Mouse (Mus musculus): Measurements from ENCODE around the gene Peli2. TPM values are rescaled to one million over a fixed set of nuclear protein-coding genes. Genes with fewer than 3 reads are reported as not detected.

The Peli2 gene
- polyA plus RNA-seq, 1 experiment from 2014 or later: 15.3 TPM

DNA sequence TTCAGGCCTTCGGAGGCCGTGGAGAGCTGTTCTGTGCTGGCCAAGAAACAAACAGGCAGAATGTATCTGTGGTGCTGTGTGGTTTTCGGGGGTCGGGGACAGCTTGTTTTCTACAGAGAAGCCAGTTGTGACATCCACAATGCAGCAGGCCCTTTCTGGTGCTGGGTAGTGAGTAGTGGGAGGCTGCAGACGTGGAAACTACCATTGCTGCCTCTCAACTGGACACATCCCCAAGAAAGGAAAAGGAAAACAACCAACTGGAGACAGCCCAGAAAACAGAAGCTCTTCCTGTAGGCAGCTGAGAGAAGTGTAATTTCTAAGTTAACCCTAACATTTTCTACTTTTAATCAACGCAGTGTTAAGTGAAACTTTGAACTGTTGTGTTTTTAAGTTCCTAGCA, 9.4 kb downstream of the Peli2 start:
- H3K27ac ChIP-seq: no peak overlapping the region
- H3K9me3 ChIP-seq (replicated peaks): no peaks in the 10 kb centered on the region
- peaks cover 69% of the 10 kb centered on the region for H3K4me1 ChIP-seq
- H3K36me3 ChIP-seq: no peaks in the 10 kb centered on the region
- ATAC-seq (ENCODE audit: low FRiP score): no peak
- H3K27me3 ChIP-seq: peaks cover 4% of the 10 kb centered on the region; the same call in 1 of the 2 replicates
- 87% methylated on average over 6 of the region's 6 CpGs for WGBS
- H3K4me3 ChIP-seq: no peak overlapping the region
- H3K9ac ChIP-seq: no peak overlapping the region
- no peak overlapping the region for H3K4me2 ChIP-seq (replicated peaks)

DNA sequence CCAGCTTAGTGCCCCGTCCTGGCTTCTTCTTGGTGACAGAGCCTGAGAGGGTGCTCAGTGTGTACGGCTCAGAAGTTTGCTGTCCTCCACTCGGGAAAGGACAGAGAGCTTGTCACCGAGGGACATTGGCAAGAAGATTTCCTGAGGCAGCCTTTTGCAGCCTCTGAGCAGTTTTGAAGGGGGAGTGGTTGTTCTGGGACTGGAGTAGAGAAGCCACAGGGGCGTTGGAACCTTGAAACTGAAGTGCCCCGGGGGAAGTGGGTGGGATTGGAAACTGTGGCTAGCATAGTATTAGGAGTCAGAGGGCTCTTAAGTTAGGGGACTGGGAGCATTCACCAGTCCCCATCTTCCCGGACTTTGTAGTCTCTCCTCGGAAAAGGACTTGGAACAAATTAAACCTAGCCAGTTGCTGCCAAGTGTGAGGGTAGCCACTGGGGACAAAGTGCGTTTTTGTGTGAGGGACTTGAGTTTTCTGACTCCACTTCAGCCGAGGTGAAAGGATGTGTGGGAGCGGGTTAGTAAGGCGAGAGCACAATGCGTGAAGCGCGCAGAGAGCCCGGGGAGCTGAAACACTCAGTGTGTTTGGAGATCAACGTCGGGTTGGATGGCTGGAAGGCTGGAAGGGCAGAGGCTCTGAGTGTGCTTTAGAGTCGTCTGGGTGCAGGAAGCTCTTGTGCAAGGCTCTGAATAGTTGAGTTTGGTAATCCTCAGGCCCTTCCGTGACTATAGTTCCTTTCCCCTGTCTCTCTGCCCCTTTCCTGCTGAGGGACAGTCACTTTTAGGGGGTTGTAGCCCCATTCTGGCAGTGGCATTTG, 10.3 kb downstream of the Peli2 start:
- Histone ChIP-seq H3K27ac (peak overlapping the region; percentile 3; the same call in 1 of the 2 replicates), H3K9me3 (replicated peaks) (no peaks in the 10 kb centered on the region)
- WGBS: 47% methylated on average over 20 of the region's 20 CpGs

DNA sequence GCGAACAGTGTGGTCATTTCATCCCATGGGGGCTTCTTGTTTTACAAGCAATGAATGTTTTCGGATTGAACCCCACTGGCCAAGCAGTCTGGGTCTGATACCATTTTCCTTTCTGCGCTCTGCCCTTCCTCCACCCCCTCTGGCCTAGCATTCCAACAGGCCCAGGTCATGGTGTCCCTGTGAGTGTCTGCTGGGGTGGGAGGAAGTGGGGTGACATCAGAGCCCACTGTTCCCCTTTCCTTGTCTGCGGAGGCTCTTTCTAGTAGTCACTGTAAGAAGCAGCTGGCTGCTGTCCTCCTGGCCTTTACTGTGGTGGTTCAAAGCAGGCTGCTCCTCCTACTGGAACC, 10.9 kb downstream of the Peli2 start:
- Histone ChIP-seq H3K27me3 (peaks cover 4% of the 10 kb centered on the region; the same call in 1 of the 2 replicates), H3K4me1 (peaks cover 76% of the 10 kb centered on the region), H3K36me3 (no peaks in the 10 kb centered on the region), H3K4me2 (replicated peaks) (no peak overlapping the region), H3K9me3 (replicated peaks) (no peaks in the 10 kb centered on the region), H3K27ac (no peak overlapping the region), H3K4me3 (no peak overlapping the region), H3K9ac (no peak overlapping the region)
- no peak for ATAC-seq (ENCODE audit: low FRiP score)
- whole genome bisulfite sequencing: 59% methylated on average over 4 of the region's 4 CpGs

More for the DNA sequence above, 10.3 kb downstream of the Peli2 start:
- no peaks in the 10 kb centered on the region for H3K36me3 ChIP-seq
- no peak overlapping the region for H3K4me2 ChIP-seq (replicated peaks)
- ATAC-seq (ENCODE audit: low FRiP score): no peak
- H3K9ac ChIP-seq: no peak overlapping the region
- H3K4me1 ChIP-seq: peaks cover 74% of the 10 kb centered on the region
- H3K4me3 ChIP-seq: no peak overlapping the region
- H3K27me3 ChIP-seq: peaks cover 4% of the 10 kb centered on the region; the same call in 1 of the 2 replicates

DNA sequence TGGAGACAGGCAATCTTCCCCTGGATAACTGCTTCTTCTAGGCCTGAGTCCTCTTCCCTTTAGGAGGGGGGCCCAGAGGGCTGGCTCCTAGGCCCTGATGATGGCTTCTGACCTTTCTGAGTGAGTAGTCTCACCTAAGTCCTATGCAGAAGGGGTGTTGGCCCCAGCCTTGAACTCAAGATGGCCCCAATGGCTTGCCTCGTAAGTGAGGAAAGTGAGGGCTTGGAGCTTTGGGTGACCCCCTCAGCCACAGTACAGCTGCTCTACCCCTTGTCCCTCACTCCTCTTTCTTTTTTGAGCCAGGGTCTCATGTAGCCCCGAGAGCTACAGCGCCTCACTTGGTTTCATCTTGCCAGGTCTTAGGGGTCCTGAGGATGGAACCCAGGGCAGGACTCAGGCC, 11.6 kb downstream of the Peli2 start:
- no peak overlapping the region for H3K9ac ChIP-seq
- H3K27ac ChIP-seq: no peak overlapping the region

DNA sequence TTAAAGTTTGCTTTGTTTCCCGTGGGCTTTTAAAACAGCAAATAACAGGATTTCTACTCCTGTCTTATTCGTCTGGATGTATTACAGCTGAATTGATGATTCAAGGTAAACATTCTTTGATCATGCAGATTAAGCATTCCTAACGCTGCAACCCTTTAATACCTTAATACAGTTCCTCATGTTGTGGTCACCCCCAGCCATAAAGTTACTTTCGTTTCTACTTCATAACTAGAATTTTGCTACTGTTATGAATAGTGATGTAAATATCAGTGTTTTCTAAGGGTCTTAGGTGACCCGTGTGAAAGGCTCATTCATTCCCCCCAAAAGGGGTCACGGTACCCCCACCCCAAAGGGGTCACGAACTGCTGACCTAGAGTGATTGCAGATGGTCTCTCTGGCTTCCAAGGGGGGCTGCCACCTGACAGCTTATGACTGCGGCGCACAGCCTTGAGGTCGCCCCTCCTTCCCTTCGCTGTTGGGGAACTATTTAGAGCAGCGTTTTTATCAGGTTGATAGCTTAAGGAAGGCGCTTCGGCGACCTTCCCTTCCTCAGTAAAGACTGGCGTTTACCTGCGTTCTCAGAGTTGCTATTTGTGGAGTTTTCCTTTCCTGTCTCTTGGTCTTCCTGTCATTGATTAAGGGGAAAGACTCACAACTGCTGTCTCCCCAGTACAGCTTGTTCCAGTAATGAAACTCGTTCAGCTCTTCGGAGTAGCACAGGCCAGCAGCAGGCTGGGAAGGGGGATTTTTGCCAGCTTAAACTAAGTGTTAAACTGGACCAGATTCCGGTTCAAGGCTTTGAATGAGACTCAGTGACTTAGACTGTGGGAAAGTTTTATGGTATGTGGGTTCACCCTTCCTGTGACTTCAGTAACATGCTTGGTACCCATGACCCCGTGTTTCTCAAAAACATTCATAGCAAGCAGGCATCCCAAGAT, 12.5 kb downstream of the Peli2 start:
- no peak for ATAC-seq (ENCODE audit: low FRiP score)
- H3K4me2 ChIP-seq (replicated peaks): no peak overlapping the region; the same call in 1 of the 2 replicates
- 47% methylated on average over 21 of the region's 21 CpGs for WGBS

More for the DNA sequence above, 11.6 kb downstream of the Peli2 start:
- H3K4me1 ChIP-seq: peaks cover 76% of the 10 kb centered on the region
- peaks cover 4% of the 10 kb centered on the region; the same call in 1 of the 2 replicates for H3K27me3 ChIP-seq
- H3K9me3 ChIP-seq (replicated peaks): no peaks in the 10 kb centered on the region
- no peak overlapping the region for H3K4me3 ChIP-seq
- H3K36me3 ChIP-seq: no peaks in the 10 kb centered on the region
- ATAC-seq (ENCODE audit: low FRiP score): no peak
- H3K4me2 ChIP-seq (replicated peaks): no peak overlapping the region
- 73% methylated on average over 3 of the region's 3 CpGs for WGBS

DNA sequence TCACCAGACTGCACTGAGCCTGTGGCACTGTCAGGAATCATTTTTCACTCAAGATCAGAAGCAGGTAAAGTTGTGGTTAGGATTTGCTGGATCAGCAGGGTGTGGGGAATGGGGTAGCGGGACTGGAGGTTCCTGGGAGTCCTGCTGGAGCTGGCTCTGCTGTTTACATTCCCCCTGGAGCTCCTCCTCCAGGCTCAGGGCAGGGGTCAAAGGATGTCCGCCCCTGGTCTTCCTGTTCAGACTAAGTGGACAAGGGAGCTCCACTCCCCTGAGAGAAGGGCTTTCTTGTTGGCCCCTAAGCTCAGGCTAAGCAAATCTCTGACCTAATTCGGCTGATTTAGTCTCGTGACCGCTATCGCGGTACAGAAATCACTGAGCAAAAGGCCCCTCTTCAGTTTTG, 13.7 kb downstream of the Peli2 start:
- H3K27ac ChIP-seq: peak overlapping the region; percentile 23; the same call in 1 of the 2 replicates
- 0 out of 2 replicates have a peak overlapping the region, but pooled peaks have one; percentile 8 for H3K9ac ChIP-seq
- H3K4me3 ChIP-seq: no peak overlapping the region
- 36% methylated on average over 7 of the region's 7 CpGs for WGBS
- no peaks in the 10 kb centered on the region for H3K9me3 ChIP-seq (replicated peaks)
- H3K4me2 ChIP-seq (replicated peaks): peak overlapping the region; percentile 13; the same call in 1 of the 2 replicates
- no peak for ATAC-seq (ENCODE audit: low FRiP score)
- H3K4me1 ChIP-seq: peaks cover 73% of the 10 kb centered on the region
- H3K27me3 ChIP-seq: peaks cover 4% of the 10 kb centered on the region; the same call in 1 of the 2 replicates
- H3K36me3 ChIP-seq: no peaks in the 10 kb centered on the region

More for the DNA sequence above, 12.5 kb downstream of the Peli2 start:
- Histone ChIP-seq H3K27me3 (peaks cover 4% of the 10 kb centered on the region; the same call in 1 of the 2 replicates), H3K36me3 (no peaks in the 10 kb centered on the region), H3K9ac (no peak overlapping the region), H3K4me1 (peaks cover 73% of the 10 kb centered on the region), H3K9me3 (replicated peaks) (no peaks in the 10 kb centered on the region), H3K27ac (no peak overlapping the region), H3K4me3 (no peak overlapping the region)

DNA sequence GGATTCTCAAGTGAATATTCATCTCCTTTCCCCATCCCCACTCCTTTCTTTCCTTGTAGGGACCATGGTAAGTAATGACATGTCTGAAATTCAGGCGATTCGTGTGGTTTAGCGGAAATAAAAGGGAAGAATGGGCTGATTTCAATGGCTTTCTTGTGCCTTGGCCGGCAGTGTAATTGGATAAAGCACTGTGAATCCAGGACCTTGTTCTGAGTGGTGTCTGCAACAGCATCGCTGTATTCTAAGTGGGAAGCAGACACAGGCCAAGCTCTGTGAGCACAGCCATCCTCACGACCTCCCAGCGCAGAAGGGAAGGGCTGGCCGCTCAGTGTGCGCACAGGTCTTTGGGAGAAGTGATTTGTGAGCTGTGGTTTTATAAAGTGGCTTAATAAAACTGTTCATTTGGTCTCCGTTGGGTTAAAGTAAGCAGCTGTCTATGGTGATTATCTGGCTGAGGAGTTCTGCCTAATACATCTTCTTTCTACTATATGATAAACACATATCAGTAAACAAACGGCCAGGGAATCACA, 15.3 kb downstream of the Peli2 start:
- no peak for ATAC-seq (ENCODE audit: low FRiP score)
- 0 out of 2 replicates have a peak, but pooled peaks cover 2% of the 10 kb centered on the region for H3K27me3 ChIP-seq
- H3K4me3 ChIP-seq: no peak overlapping the region
- no peak overlapping the region for H3K9ac ChIP-seq
- WGBS: 43% methylated on average over 11 of the region's 11 CpGs
- H3K27ac ChIP-seq: no peak overlapping the region
- H3K4me2 ChIP-seq (replicated peaks): no peak overlapping the region
- no peaks in the 10 kb centered on the region for H3K36me3 ChIP-seq
- peaks cover 68% of the 10 kb centered on the region for H3K4me1 ChIP-seq
- no peaks in the 10 kb centered on the region for H3K9me3 ChIP-seq (replicated peaks)

DNA sequence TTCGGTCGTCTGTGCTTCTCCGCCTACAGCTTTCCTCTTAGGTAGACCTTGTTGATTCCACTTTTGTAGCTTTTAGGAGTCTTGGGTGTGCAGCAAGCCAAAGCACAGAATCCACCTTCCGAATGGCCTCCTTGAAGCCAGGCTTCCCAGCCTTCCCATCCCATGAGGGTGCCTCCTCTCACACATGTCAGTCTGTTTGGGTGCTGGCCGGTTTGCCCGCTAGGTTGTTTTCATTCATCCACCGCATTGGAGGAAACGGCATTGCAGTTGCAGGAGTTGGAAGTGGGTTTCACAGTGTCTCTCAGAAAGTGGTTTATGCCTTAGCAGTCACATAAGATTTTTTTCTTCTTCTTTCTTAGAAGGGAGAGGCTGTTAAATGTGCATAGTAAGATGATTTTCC, 17.1 kb downstream of the Peli2 start:
- ATAC-seq (ENCODE audit: low FRiP score): no peak
- Histone ChIP-seq H3K4me1 (peaks cover 59% of the 10 kb centered on the region), H3K36me3 (no peaks in the 10 kb centered on the region), H3K4me3 (no peak overlapping the region), H3K27me3 (0 out of 2 replicates have a peak, but pooled peaks cover 2% of the 10 kb centered on the region), H3K27ac (no peak overlapping the region), H3K9ac (no peak overlapping the region), H3K4me2 (replicated peaks) (no peak overlapping the region), H3K9me3 (replicated peaks) (no peaks in the 10 kb centered on the region)
- WGBS: 69% methylated on average over 8 of the region's 8 CpGs

DNA sequence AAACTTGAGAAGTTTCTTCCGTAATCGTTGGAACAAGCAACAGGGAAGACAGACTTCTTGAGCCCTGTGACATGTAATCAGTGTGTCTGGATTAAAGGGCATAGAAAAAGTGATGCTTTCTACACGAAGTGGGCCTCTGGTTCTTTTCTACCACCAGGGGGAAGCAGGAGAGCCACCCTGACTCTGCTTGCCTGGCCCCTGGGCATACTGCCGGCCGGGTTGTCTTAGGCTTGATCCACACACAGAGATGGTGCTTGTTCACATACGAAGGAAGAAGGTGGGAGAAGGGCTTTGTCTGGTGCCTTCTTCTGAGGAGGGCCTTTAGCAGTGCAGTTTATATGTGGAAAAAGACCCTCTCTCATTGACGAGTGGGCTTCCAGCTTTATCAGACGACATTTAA, 17.5 kb downstream of the Peli2 start:
- WGBS: 52% methylated on average over 8 of the region's 8 CpGs
- peaks cover 61% of the 10 kb centered on the region for H3K4me1 ChIP-seq
- peak; percentile 51; the same call in 1 of the 2 replicates for ATAC-seq (ENCODE audit: low FRiP score)
- no peak overlapping the region for H3K27ac ChIP-seq
- no peak overlapping the region for H3K4me3 ChIP-seq
- H3K9me3 ChIP-seq (replicated peaks): no peaks in the 10 kb centered on the region
- no peaks in the 10 kb centered on the region for H3K36me3 ChIP-seq
- H3K27me3 ChIP-seq: 0 out of 2 replicates have a peak, but pooled peaks cover 2% of the 10 kb centered on the region
- H3K4me2 ChIP-seq (replicated peaks): no peak overlapping the region
- H3K9ac ChIP-seq: no peak overlapping the region

DNA sequence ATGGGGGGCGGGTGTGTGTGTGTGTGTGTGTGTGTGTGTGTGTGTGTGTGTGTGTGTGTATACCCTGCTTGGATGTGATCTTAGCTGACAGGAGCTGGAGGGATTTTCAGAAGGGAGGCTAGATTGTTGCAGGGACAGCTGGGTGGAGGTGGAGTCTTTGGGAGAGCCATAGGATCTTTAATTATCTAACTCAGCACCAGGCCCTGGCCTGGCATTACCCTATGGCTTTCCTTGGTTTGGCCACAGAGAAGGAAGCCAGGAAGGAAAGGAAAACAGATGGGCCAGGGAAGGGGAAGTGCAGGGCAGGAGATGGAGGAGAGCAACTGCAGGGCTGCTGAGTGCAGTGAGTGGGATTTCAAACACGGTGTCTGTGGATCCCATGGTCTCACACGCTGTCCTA, 18.8 kb downstream of the Peli2 start:
- H3K27ac ChIP-seq: no peak overlapping the region
- no peak overlapping the region for H3K4me2 ChIP-seq (replicated peaks)
- H3K4me1 ChIP-seq: peaks cover 54% of the 10 kb centered on the region
- H3K9me3 ChIP-seq (replicated peaks): no peaks in the 10 kb centered on the region
- H3K4me3 ChIP-seq: no peak overlapping the region
- WGBS: 98% methylated on average over 3 of the region's 3 CpGs
- no peak for ATAC-seq (ENCODE audit: low FRiP score)
- no peak overlapping the region for H3K9ac ChIP-seq
- H3K36me3 ChIP-seq: no peaks in the 10 kb centered on the region
- H3K27me3 ChIP-seq: 0 out of 2 replicates have a peak, but pooled peaks cover 2% of the 10 kb centered on the region

DNA sequence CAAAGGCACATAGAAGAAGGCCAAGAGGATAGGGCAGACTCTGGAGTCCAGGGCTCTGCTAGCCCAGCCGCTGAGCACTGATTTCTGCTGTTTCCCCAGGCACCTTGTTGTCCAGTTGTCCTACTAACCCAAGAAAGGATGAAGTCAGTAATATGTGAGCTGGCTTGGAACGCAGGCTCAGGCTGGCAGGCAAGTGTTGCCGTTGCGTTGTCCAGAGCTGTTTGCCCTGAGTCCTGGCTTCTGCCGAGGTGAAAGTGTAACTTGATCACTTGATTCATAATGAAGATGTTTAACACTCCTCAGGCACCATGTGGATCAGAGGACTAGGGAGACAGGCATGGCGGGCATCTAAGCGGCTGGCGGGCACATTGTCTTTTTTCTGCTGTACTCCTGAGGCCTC, 21.1 kb downstream of the Peli2 start:
- H3K27ac ChIP-seq: no peak overlapping the region
- H3K36me3 ChIP-seq: no peaks in the 10 kb centered on the region
- no peaks in the 10 kb centered on the region for H3K9me3 ChIP-seq (replicated peaks)
- 66% methylated on average over 8 of the region's 8 CpGs for WGBS
- ATAC-seq (ENCODE audit: low FRiP score): no peak
- no peak overlapping the region for H3K4me2 ChIP-seq (replicated peaks)
- no peak overlapping the region for H3K4me3 ChIP-seq
- H3K4me1 ChIP-seq: peaks cover 37% of the 10 kb centered on the region
- H3K27me3 ChIP-seq: 0 out of 2 replicates have a peak, but pooled peaks cover 2% of the 10 kb centered on the region
- no peak overlapping the region for H3K9ac ChIP-seq

DNA sequence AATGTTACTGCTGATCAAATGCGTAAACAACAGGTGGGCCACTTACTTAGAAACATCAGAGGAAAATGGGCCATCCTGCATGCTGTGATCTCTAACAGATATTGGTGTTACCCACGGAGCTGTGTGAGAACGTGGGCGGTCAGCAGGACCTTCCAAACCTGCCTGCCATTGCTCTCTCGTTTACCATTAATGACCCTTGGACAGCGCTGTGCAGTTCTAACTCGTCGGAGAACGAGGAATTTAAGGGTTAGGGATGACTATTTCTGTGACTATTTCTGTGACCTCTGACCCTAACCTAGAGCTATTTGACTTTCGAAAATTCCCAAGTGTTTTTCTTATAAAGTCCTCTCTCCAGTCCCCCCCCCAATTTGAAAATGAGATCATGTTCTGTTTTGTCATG, 22.1 kb downstream of the Peli2 start:
- no peaks in the 10 kb centered on the region for H3K36me3 ChIP-seq
- H3K4me3 ChIP-seq: no peak overlapping the region
- no peak overlapping the region for H3K9ac ChIP-seq
- WGBS: 58% methylated on average over 10 of the region's 10 CpGs
- peaks cover 27% of the 10 kb centered on the region for H3K4me1 ChIP-seq
- 0 out of 2 replicates have a peak, but pooled peaks cover 2% of the 10 kb centered on the region for H3K27me3 ChIP-seq
- H3K9me3 ChIP-seq (replicated peaks): no peaks in the 10 kb centered on the region
- ATAC-seq (ENCODE audit: low FRiP score): no peak
- H3K4me2 ChIP-seq (replicated peaks): no peak overlapping the region
- H3K27ac ChIP-seq: no peak overlapping the region

All from hindbrain, embryonic 12.5 days (tissue).